ENCODE assay signal across 20 mouse cellular contexts in the genomic region with DNA sequence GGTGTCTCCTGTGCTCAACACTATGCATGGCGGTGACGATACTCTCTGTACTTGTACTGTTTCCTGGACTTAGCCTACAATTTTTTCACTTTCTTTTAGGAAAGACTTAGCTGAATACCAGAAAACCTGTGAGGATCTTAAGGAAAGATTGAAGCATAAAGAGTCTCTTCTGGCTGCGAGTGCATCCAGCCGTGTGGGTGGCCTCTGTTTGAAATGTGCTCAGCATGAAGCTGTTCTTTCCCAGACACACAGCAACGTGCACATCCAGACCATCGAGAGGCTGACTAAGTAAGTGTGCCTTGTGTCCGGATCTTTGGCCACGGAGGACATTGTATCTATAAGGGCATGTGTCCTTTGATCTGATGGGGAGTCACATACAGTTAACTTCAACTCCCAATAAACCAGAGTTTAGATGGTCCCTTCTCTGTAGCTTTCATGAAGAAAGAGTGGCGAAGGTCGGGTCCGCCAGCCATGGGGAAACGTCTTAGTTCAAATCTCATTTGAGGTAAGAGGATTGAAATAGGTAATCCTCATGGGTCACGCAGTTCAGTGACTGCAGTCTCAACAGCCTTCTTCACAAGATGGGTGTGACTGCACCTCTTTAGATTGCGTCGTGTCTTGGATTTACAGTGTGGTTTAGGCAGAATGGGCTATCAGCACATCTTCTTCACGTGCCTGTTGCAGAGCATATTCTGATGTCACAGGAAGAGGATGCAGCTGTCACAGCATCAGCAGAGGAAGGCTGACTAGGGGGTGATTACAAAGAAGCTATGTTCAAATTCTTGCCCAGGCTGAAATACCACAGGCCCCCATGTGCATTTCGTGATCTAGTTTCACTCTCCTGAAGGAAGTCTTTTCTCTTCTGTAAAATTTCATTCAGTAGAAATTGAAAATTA. TPM values are rescaled to one million over a fixed set of nuclear protein-coding genes. Genes with fewer than 3 reads are reported as not detected.
A peak's percentile ranks its signal among the peaks of the same experiment; 100 is the strongest.
DNase-seq lines count a peak whose midpoint lies in the region; ATAC-seq and TF ChIP-seq lines count a peak whose summit lies in the region.
"Had no signal": no experiment of that assay in that cellular context is flagged by ENCODE, and none has a peak within 500 bp of the region (broad histone marks: within the 10 kb centered on the region; RNA-seq: fewer than 3 reads in every experiment).

No protein-coding gene starts in this region.

- intact Hi-C loops in gastrocnemius, adult 2 months (cut with DNase I): no loop called here

- TF ChIP-seq CTCF in gastrocnemius, adult 2 months (IDR thresholded peaks at IDR 0.05): no peak

- no peak overlapping the region; the same call in 1 of the 2 replicates for H3K27ac ChIP-seq in gastrocnemius, adult 2 months
- H3K27ac ChIP-seq: embryonic facial prominence, embryonic 15.5 days; forebrain, embryonic 10.5 days; hindbrain, embryonic 15.5 days; limb, embryonic 13.5 days; liver, embryonic 14.5 days; neural tube, embryonic 13.5 days had no signal

- H3K4me3 ChIP-seq in gastrocnemius, adult 2 months: no peak overlapping the region
- H3K4me3 ChIP-seq: embryonic facial prominence, embryonic 15.5 days; forebrain, embryonic 10.5 days; hindbrain, embryonic 15.5 days; limb, embryonic 13.5 days; neural tube, embryonic 13.5 days had no signal

- DNase-seq in retina, adult 2 months (ENCODE audit: low read depth, low spot score): peak; percentile 61
- DNase-seq in retina, embryonic 14.5 days (ENCODE audit: low spot score): no peak
- DNase-seq in thymus, postnatal 14 days: peak; percentile 43
- DNase-seq in cerebellum, adult 8-10 months: no peak
- DNase-seq in gastrocnemius, adult 2 months: no peak
- DNase-seq: adrenal gland, postnatal 10 days; cerebellum, adult 9-10 months; gastrocnemius, postnatal 36 days; heart, postnatal 14 days; kidney, adult 11 months; kidney, postnatal 14 days had no signal

- peak; percentile 75 for ATAC-seq in CD4-positive, CD25-positive, alpha-beta regulatory T cell, adult 4 months
- ATAC-seq in inflammation-experienced regulatory T-cells, adult 6 months: peak; percentile 60
- ATAC-seq: lung, postnatal 0 days had no signal

RNA-seq across cellular contexts. Expression of a gene that starts 30.9 kb away (rescaled TPM):
- polyA plus RNA-seq in CD4-positive, CD25-positive, alpha-beta regulatory T cell, adult 4 months (2017; shearing (Covaris generic)): 10 to 100 TPM; 25.3 to 25.5 TPM
- polyA plus RNA-seq in inflammation-experienced regulatory T-cells, adult 6 months (2017; shearing (Covaris generic)): 10 to 100 TPM; 24.5 to 28.1 (median 27.5) TPM
- total RNA-seq in gastrocnemius, adult 2 months (2021): 1 to 10 TPM; 4.0 to 4.9 TPM

RNA-seq across cellular contexts. Expression of a gene that starts 31.5 kb away (rescaled TPM):
- 10 to 100 TPM; 12.1 to 13.0 TPM for polyA plus RNA-seq in CD4-positive, CD25-positive, alpha-beta regulatory T cell, adult 4 months (2017; shearing (Covaris generic))
- polyA plus RNA-seq in inflammation-experienced regulatory T-cells, adult 6 months (2017; shearing (Covaris generic)): 10 to 100 TPM; 10.7 to 11.6 (median 11.6) TPM
- 10 to 100 TPM; 14.5 to 16.2 TPM for total RNA-seq in gastrocnemius, adult 2 months (2021)

Comparison
In these comparisons a context has a peak if more than half of its experiments do, and no peak if none do; other contexts are left out.
1. DNase-seq: peak in retina, adult 2 months (single experiment) and thymus, postnatal 14 days (single experiment); none in retina, embryonic 14.5 days (single experiment), cerebellum, adult 8-10 months (single experiment) and gastrocnemius, adult 2 months (single experiment).